Mouse (Mus musculus) C2C12 (cell line): Measurements from ENCODE around the gene Plvap. TPM values are rescaled to one million over a fixed set of nuclear protein-coding genes. Genes with fewer than 3 reads are reported as not detected.

Source experiments
- H3K27me3 ChIP-seq: one replicate; pipeline ENCODE4 v1.6.1; 2011; ENCODE audit not compliant: control insufficient read depth, insufficient read depth, insufficient read length
- H3K36me3 ChIP-seq: one replicate; pipeline ENCODE4 v1.6.1; 2011; ENCODE audit not compliant: control insufficient read depth, insufficient read depth
- H3K4me3 ChIP-seq: one replicate; pipeline ENCODE4 v1.5.1; 2011; ENCODE audit warnings: mild to moderate bottlenecking, control low read depth; ENCODE audit not compliant: poor library complexity, insufficient read depth, severe bottlenecking
- H3K79me2 ChIP-seq: one replicate; pipeline ENCODE4 v1.6.1; 2011; ENCODE audit not compliant: control insufficient read depth, insufficient read depth
- H3K79me3 ChIP-seq: one replicate; pipeline ENCODE4 v1.6.1; 2011; ENCODE audit warnings: low read depth, control low read depth
- H3ac ChIP-seq: one replicate; pipeline ENCODE3; 2011; ENCODE audit warnings: low read depth; ENCODE audit not compliant: control insufficient read depth, insufficient read length
- CEBPB ChIP-seq: IDR thresholded peaks from one replicate; pipeline ENCODE4 v1.6.1; 2011; ENCODE audit warnings: low read depth, mild to moderate bottlenecking, control low read depth, moderate library complexity
- CTCF ChIP-seq: IDR thresholded peaks from one replicate; pipeline ENCODE4 v1.5.1; 2011; ENCODE audit not compliant: control insufficient read depth, insufficient read depth, insufficient read length
- FOSL1 ChIP-seq: IDR thresholded peaks from one replicate; pipeline ENCODE4 v1.8.0; 2011; ENCODE audit warnings: mild to moderate bottlenecking, low read length; ENCODE audit not compliant: poor library complexity, insufficient read depth, severe bottlenecking
- MAX ChIP-seq: IDR thresholded peaks from one replicate; pipeline ENCODE4 v1.6.1; 2011; ENCODE audit warnings: mild to moderate bottlenecking, control low read depth
- MYOD1 ChIP-seq: IDR thresholded peaks from one replicate; pipeline ENCODE4 v1.6.1; 2011; ENCODE audit warnings: low read depth; ENCODE audit not compliant: control insufficient read depth, insufficient read length
- MYOG ChIP-seq: IDR thresholded peaks from one replicate; pipeline ENCODE4 v1.6.1; 2011; ENCODE audit not compliant: control insufficient read depth, insufficient read length; ENCODE audit errors: extremely low read depth
- USF1 ChIP-seq: IDR thresholded peaks from one replicate; pipeline ENCODE4 v1.6.1; 2011; ENCODE audit warnings: low read depth, mild to moderate bottlenecking, control low read depth, moderate library complexity
- polyA plus RNA-seq: library from polyadenylated mRNA; unstranded; fragments of >200 nt; fragmentation: generic; extraction: Trizol; gene quantifications from one replicate; pipeline ENCODE4 v1.2.1, GENCODE M21; 2012; ENCODE audit warnings: missing spikeins

The Plvap gene
- polyA plus RNA-seq, 1 experiment = 0.07 TPM

GRCm38 (mm10) chr8:71475702-71476075 lies 35.9 kb downstream of the Plvap start:
- no peaks in the 10 kb centered on the region for H3K27me3 ChIP-seq
- peaks cover 17% of the 10 kb centered on the region for H3K79me2 ChIP-seq
- peaks cover 4% of the 10 kb centered on the region for H3K79me3 ChIP-seq
- H3K36me3 ChIP-seq = peaks cover 34% of the 10 kb centered on the region
- no peak for TF ChIP-seq MAX
- no peak for TF ChIP-seq USF1
- no peak for TF ChIP-seq CTCF
- no peak for TF ChIP-seq MYOG
- no peak for TF ChIP-seq FOSL1
- no peak for TF ChIP-seq CEBPB
- no peak for TF ChIP-seq MYOD1
- H3ac ChIP-seq = no peak overlapping the region
- H3K4me3 ChIP-seq = no peak overlapping the region

- H3K36me3 ChIP-seq = peaks cover 34% of the 10 kb centered on the region
These were observed 36.5 kb downstream of the Plvap start for GRCm38 (mm10) chr8:71474785-71475701.

GRCm38 (mm10) chr8:71474344-71474743 lies 37.2 kb downstream of the Plvap start:
- H3K27me3 ChIP-seq = no peaks in the 10 kb centered on the region
- H3K36me3 ChIP-seq = peaks cover 29% of the 10 kb centered on the region
- H3K4me3 ChIP-seq = no peak overlapping the region
- peaks cover 30% of the 10 kb centered on the region for H3K79me2 ChIP-seq
- no peak for TF ChIP-seq MAX
- TF ChIP-seq FOSL1 = no peak
- no peak for TF ChIP-seq MYOG
- TF ChIP-seq MYOD1 = no peak
- TF ChIP-seq CTCF = no peak
- TF ChIP-seq USF1 = no peak
- no peak for TF ChIP-seq CEBPB
- H3K79me3 ChIP-seq = peaks cover 17% of the 10 kb centered on the region
- no peak overlapping the region for H3ac ChIP-seq

More at GRCm38 (mm10) chr8:71474785-71475701, 36.5 kb downstream of the Plvap start:
- Histone ChIP-seq H3K79me2 (peaks cover 23% of the 10 kb centered on the region), H3K79me3 (peaks cover 10% of the 10 kb centered on the region), H3ac (no peak overlapping the region), H3K4me3 (no peak overlapping the region), H3K27me3 (no peaks in the 10 kb centered on the region)
- TF ChIP-seq MAX (no peak), FOSL1 (no peak), USF1 (no peak), CTCF (no peak), CEBPB (no peak), MYOG (no peak), MYOD1 (no peak)

GRCm38 (mm10) chr8:71472601-71473386 lies 38.8 kb downstream of the Plvap start:
- TF ChIP-seq USF1 (no peak), MYOG (no peak), CTCF (no peak), CEBPB (no peak), FOSL1 (no peak), MAX (no peak), MYOD1 (no peak)
- Histone ChIP-seq H3K79me3 (peaks cover 18% of the 10 kb centered on the region), H3K79me2 (peaks cover 33% of the 10 kb centered on the region), H3ac (no peak overlapping the region), H3K36me3 (peaks cover 24% of the 10 kb centered on the region), H3K27me3 (no peaks in the 10 kb centered on the region), H3K4me3 (no peak overlapping the region)

- H3K79me3 ChIP-seq = peaks cover 18% of the 10 kb centered on the region
- TF ChIP-seq FOSL1 (no peak), USF1 (no peak), MYOG (no peak), CEBPB (no peak), CTCF (no peak)
- no peak overlapping the region for H3ac ChIP-seq
- H3K36me3 ChIP-seq = peaks cover 24% of the 10 kb centered on the region
- no peaks in the 10 kb centered on the region for H3K27me3 ChIP-seq
- H3K4me3 ChIP-seq = no peak overlapping the region
- peaks cover 33% of the 10 kb centered on the region for H3K79me2 ChIP-seq
These were observed 39.7 kb downstream of the Plvap start for GRCm38 (mm10) chr8:71471861-71472260.
